Mouse (Mus musculus) neural tube, embryonic 12.5 days (tissue): ENCODE measurements at regions not wholly inside any gene's neighbourhood (a gene's known extent, or its start where the extent isn't known, plus 50 kb on each side); places are given as distances from the start of the nearest gene placed in this dataset.

Experiments used
- ATAC-seq: fragments of 200-750 bp; cut with Nextera tagmentation; 2 replicates; pipeline ENCODE4 v1.8.0; 2017; ENCODE audit warnings: low read depth, mild to moderate bottlenecking, moderate TSS enrichment, moderate library complexity; ENCODE audit not compliant: low FRiP score
- H3K27ac ChIP-seq: fragments of 300-500 bp; sonication (generic); 2 replicates; pipeline ENCODE4 v1.5.1; 2016
- H3K27me3 ChIP-seq: fragments of 300-500 bp; sonication (generic); replicated peaks from 2 replicates; pipeline ENCODE4 v1.6.1; 2016; ENCODE audit warnings: mild to moderate bottlenecking
- H3K36me3 ChIP-seq: fragments of 300-500 bp; sonication (generic); 2 replicates; pipeline ENCODE4 v1.6.1; 2016; ENCODE audit warnings: mild to moderate bottlenecking
- H3K4me1 ChIP-seq: fragments of 300-500 bp; sonication (generic); 2 replicates; pipeline ENCODE4 v1.6.1; 2016
- H3K4me2 ChIP-seq: fragments of 300-500 bp; sonication (generic); replicated peaks from 2 replicates; pipeline ENCODE4 v1.6.1; 2016; ENCODE audit warnings: mild to moderate bottlenecking
- H3K4me3 ChIP-seq: fragments of 300-500 bp; sonication (generic); 2 replicates; pipeline ENCODE4 v1.5.1; 2016
- H3K9ac ChIP-seq: fragments of 300-500 bp; sonication (generic); 2 replicates; pipeline ENCODE4 v1.6.1; 2016; ENCODE audit warnings: mild to moderate bottlenecking
- H3K9me3 ChIP-seq: fragments of 300-500 bp; sonication (generic); 2 replicates; pipeline ENCODE4 v1.6.1; 2016; ENCODE audit warnings: mild to moderate bottlenecking
- WGBS: fragments of 180-500 bp; shearing (Covaris S2); methylation state at CpG from one replicate; pipeline ENCODE4 v1.1.7; 2016; 5-methylcytosine and 5-hydroxymethylcytosine counted together

- Histone ChIP-seq H3K4me3 (no peak overlapping the region), H3K27ac (no peak overlapping the region), H3K4me2 (no peak overlapping the region), H3K9me3 (no peaks in the 10 kb centered on the region), H3K4me1 (no peaks in the 10 kb centered on the region), H3K27me3 (no peaks in the 10 kb centered on the region), H3K9ac (no peak overlapping the region), H3K36me3 (no peaks in the 10 kb centered on the region)
- 56% methylated on average over 4 of the region's 4 CpGs for WGBS
- no peak for ATAC-seq
Observed at GRCm38 (mm10) chr2:50961049-50961448, 187.9 kb downstream of the Rnd3 start.

- 95% methylated on average over 9 of the region's 9 CpGs for WGBS
- no peaks in the 10 kb centered on the region for H3K9me3 ChIP-seq
- no peak overlapping the region for H3K4me2 ChIP-seq
- no peak overlapping the region for H3K9ac ChIP-seq
- no peak overlapping the region for H3K4me3 ChIP-seq
- H3K27me3 ChIP-seq = no peaks in the 10 kb centered on the region
- no peaks in the 10 kb centered on the region for H3K36me3 ChIP-seq
- no peaks in the 10 kb centered on the region; the same call in 1 of the 2 replicates for H3K4me1 ChIP-seq
- H3K27ac ChIP-seq = no peak overlapping the region
- no peak for ATAC-seq
Observed at GRCm38 (mm10) chr2:50959323-50959722, 189.6 kb downstream of the Rnd3 start.

GRCm38 (mm10) chr2:50954361-50955066 is 194.4 kb downstream of the Rnd3 start:
- Histone ChIP-seq H3K27ac (no peak overlapping the region), H3K4me3 (no peak overlapping the region), H3K27me3 (no peaks in the 10 kb centered on the region), H3K9ac (no peak overlapping the region), H3K4me1 (no peaks in the 10 kb centered on the region; the same call in 1 of the 2 replicates), H3K9me3 (no peaks in the 10 kb centered on the region), H3K4me2 (no peak overlapping the region), H3K36me3 (no peaks in the 10 kb centered on the region)
- WGBS = 62% methylated on average over 6 of the region's 6 CpGs
- ATAC-seq = no peak

- 87% methylated on average over 3 of the region's 3 CpGs for WGBS
Observed at GRCm38 (mm10) chr2:50951027-50951426, 197.9 kb downstream of the Rnd3 start.

GRCm38 (mm10) chr2:50949717-50950116 is 199.2 kb downstream of the Rnd3 start:
- Histone ChIP-seq H3K36me3 (no peaks in the 10 kb centered on the region), H3K4me3 (no peak overlapping the region), H3K27me3 (no peaks in the 10 kb centered on the region), H3K9ac (no peak overlapping the region), H3K4me1 (no peaks in the 10 kb centered on the region; the same call in 1 of the 2 replicates), H3K27ac (no peak overlapping the region), H3K9me3 (no peaks in the 10 kb centered on the region), H3K4me2 (no peak overlapping the region)
- WGBS = 90% methylated on average over 4 of the region's 4 CpGs
- ATAC-seq = no peak

More at GRCm38 (mm10) chr2:50951027-50951426, 197.9 kb downstream of the Rnd3 start:
- Histone ChIP-seq H3K27me3 (no peaks in the 10 kb centered on the region), H3K9me3 (no peaks in the 10 kb centered on the region), H3K27ac (no peak overlapping the region), H3K36me3 (no peaks in the 10 kb centered on the region), H3K4me1 (no peaks in the 10 kb centered on the region; the same call in 1 of the 2 replicates), H3K4me3 (no peak overlapping the region), H3K4me2 (no peak overlapping the region), H3K9ac (no peak overlapping the region)
- no peak for ATAC-seq

- Histone ChIP-seq H3K27me3 (no peaks in the 10 kb centered on the region), H3K36me3 (no peaks in the 10 kb centered on the region), H3K9me3 (no peaks in the 10 kb centered on the region), H3K4me3 (no peak overlapping the region), H3K4me2 (no peak overlapping the region), H3K9ac (no peak overlapping the region), H3K4me1 (no peaks in the 10 kb centered on the region), H3K27ac (no peak overlapping the region)
- no peak for ATAC-seq
- WGBS = 90% methylated on average over 4 of the region's 4 CpGs
Observed at GRCm38 (mm10) chr2:50945526-50945925, 203.4 kb downstream of the Rnd3 start.

GRCm38 (mm10) chr2:50943180-50943579 is 205.7 kb downstream of the Rnd3 start:
- WGBS = 88% methylated on average over 15 of the region's 15 CpGs

GRCm38 (mm10) chr2:50942741-50943140 is 206.2 kb downstream of the Rnd3 start:
- no peak overlapping the region for H3K4me3 ChIP-seq
- no peak overlapping the region for H3K4me2 ChIP-seq
- H3K9ac ChIP-seq = no peak overlapping the region
- ATAC-seq = no peak
- H3K9me3 ChIP-seq = no peaks in the 10 kb centered on the region
- H3K4me1 ChIP-seq = no peaks in the 10 kb centered on the region
- no peaks in the 10 kb centered on the region for H3K36me3 ChIP-seq
- 89% methylated on average over 11 of the region's 11 CpGs for WGBS
- no peak overlapping the region for H3K27ac ChIP-seq
- H3K27me3 ChIP-seq = no peaks in the 10 kb centered on the region

More at GRCm38 (mm10) chr2:50943180-50943579, 205.7 kb downstream of the Rnd3 start:
- no peak overlapping the region for H3K27ac ChIP-seq
- H3K4me1 ChIP-seq = no peaks in the 10 kb centered on the region
- H3K9me3 ChIP-seq = no peaks in the 10 kb centered on the region
- no peaks in the 10 kb centered on the region for H3K27me3 ChIP-seq
- H3K4me3 ChIP-seq = no peak overlapping the region
- no peak overlapping the region for H3K4me2 ChIP-seq
- no peak overlapping the region for H3K9ac ChIP-seq
- no peak for ATAC-seq
- H3K36me3 ChIP-seq = no peaks in the 10 kb centered on the region

- H3K9ac ChIP-seq = no peak overlapping the region
- H3K27me3 ChIP-seq = no peaks in the 10 kb centered on the region
Observed at GRCm38 (mm10) chr2:50932936-50933335, 216.0 kb downstream of the Rnd3 start.

GRCm38 (mm10) chr2:50921002-50921401 is 227.9 kb downstream of the Rnd3 start:
- Histone ChIP-seq H3K4me3 (no peak overlapping the region), H3K9ac (no peak overlapping the region), H3K9me3 (no peaks in the 10 kb centered on the region), H3K27me3 (no peaks in the 10 kb centered on the region), H3K4me1 (peaks cover 8% of the 10 kb centered on the region; the same call in 1 of the 2 replicates), H3K36me3 (no peaks in the 10 kb centered on the region), H3K27ac (no peak overlapping the region), H3K4me2 (no peak overlapping the region)
- ATAC-seq = no peak

More at GRCm38 (mm10) chr2:50932936-50933335, 216.0 kb downstream of the Rnd3 start:
- 56% methylated on average over 7 of the region's 7 CpGs for WGBS
- ATAC-seq = no peak
- Histone ChIP-seq H3K4me1 (no peaks in the 10 kb centered on the region), H3K27ac (no peak overlapping the region), H3K4me3 (no peak overlapping the region), H3K9me3 (no peaks in the 10 kb centered on the region), H3K36me3 (no peaks in the 10 kb centered on the region), H3K4me2 (no peak overlapping the region)

GRCm38 (mm10) chr2:50916323-50917221 is 232.3 kb downstream of the Rnd3 start:
- no peak overlapping the region for H3K9ac ChIP-seq
- no peaks in the 10 kb centered on the region for H3K27me3 ChIP-seq

GRCm38 (mm10) chr2:50915149-50915548 is 233.8 kb downstream of the Rnd3 start:
- no peaks in the 10 kb centered on the region for H3K36me3 ChIP-seq
- peaks cover 23% of the 10 kb centered on the region; the same call in 1 of the 2 replicates for H3K4me1 ChIP-seq
- no peaks in the 10 kb centered on the region for H3K9me3 ChIP-seq
- H3K27ac ChIP-seq = no peak overlapping the region
- no peaks in the 10 kb centered on the region for H3K27me3 ChIP-seq
- WGBS = 89% methylated on average over 2 of the region's 2 CpGs
- H3K9ac ChIP-seq = no peak overlapping the region
- no peak for ATAC-seq
- H3K4me3 ChIP-seq = no peak overlapping the region
- no peak overlapping the region for H3K4me2 ChIP-seq

More at GRCm38 (mm10) chr2:50916323-50917221, 232.3 kb downstream of the Rnd3 start:
- 44% methylated on average over 18 of the region's 18 CpGs for WGBS
- ATAC-seq = peak; percentile 71
- H3K9me3 ChIP-seq = no peaks in the 10 kb centered on the region
- no peak overlapping the region for H3K4me2 ChIP-seq
- peaks cover 23% of the 10 kb centered on the region; the same call in 1 of the 2 replicates for H3K4me1 ChIP-seq
- no peak overlapping the region for H3K27ac ChIP-seq
- H3K4me3 ChIP-seq = no peak overlapping the region
- H3K36me3 ChIP-seq = no peaks in the 10 kb centered on the region
